Mouse (Mus musculus): ENCODE data around the gene Rpl37a. TPM values are rescaled to one million over a fixed set of nuclear protein-coding genes. Genes with fewer than 3 reads are reported as not detected.
A peak's percentile ranks its signal among the peaks of the same experiment; 100 is the strongest.

Gene Rpl37a
- polyA plus RNA-seq, 1 experiment from 2014 or later = 1,554 TPM

DNA sequence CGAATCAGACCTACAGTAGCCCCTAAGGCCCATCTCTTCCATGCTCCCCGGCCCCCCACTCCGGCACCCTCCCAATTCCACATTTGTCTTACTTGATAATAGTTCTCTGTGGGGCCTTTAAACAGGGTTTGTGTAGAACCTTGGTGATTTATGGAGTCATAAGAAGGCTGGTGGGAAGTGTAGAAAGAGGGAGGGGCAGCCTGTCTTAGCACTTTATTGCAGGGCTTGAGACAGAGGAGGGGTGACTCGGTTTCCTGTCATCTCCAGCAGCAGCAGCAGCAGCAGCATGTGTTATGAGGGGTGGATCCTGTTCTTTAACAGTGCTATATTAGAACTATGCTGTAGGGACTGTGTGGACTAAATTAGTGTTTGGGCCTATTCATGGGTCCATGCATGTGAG is 17.7 kb downstream of the Rpl37a start:
- 87% methylated on average over 4 of the region's 4 CpGs for WGBS
- Histone ChIP-seq H3K4me2 (ENCODE audit: low read length) (no peak overlapping the region), H3K9me3 (replicated peaks; ENCODE audit: control insufficient read depth, low read length) (no peaks in the 10 kb centered on the region), H3K9ac (ENCODE audit: low read length) (no peak overlapping the region), H3K27ac (ENCODE audit: low read depth, low read length) (no peak overlapping the region), H3K4me3 (ENCODE audit: low read depth, low read length) (no peak overlapping the region), H3K36me3 (ENCODE audit: control insufficient read depth, insufficient read depth, low read length) (no peaks in the 10 kb centered on the region), H3K27me3 (replicated peaks; ENCODE audit: control insufficient read depth, insufficient read depth, low read length) (no peaks in the 10 kb centered on the region), H3K4me1 (ENCODE audit: control insufficient read depth, insufficient read depth, low read length) (no peaks in the 10 kb centered on the region)
- ATAC-seq (no peak), DNase-seq (ENCODE audit: low spot score) (no peak)

GRCm38 (mm10) chr1:72730126-72730525 is 19.0 kb downstream of the Rpl37a start:
- Histone ChIP-seq H3K4me3 (ENCODE audit: low read depth, low read length) (no peak overlapping the region), H3K36me3 (ENCODE audit: control insufficient read depth, insufficient read depth, low read length) (no peaks in the 10 kb centered on the region), H3K27ac (ENCODE audit: low read depth, low read length) (no peak overlapping the region), H3K4me2 (ENCODE audit: low read length) (no peak overlapping the region), H3K9ac (ENCODE audit: low read length) (no peak overlapping the region), H3K27me3 (replicated peaks; ENCODE audit: control insufficient read depth, insufficient read depth, low read length) (no peaks in the 10 kb centered on the region), H3K4me1 (ENCODE audit: control insufficient read depth, insufficient read depth, low read length) (no peaks in the 10 kb centered on the region), H3K9me3 (replicated peaks; ENCODE audit: control insufficient read depth, low read length) (no peaks in the 10 kb centered on the region)
- DNase-seq (ENCODE audit: low spot score) (no peak), ATAC-seq (no peak)
- 79% methylated on average over 10 of the region's 10 CpGs for WGBS

DNA sequence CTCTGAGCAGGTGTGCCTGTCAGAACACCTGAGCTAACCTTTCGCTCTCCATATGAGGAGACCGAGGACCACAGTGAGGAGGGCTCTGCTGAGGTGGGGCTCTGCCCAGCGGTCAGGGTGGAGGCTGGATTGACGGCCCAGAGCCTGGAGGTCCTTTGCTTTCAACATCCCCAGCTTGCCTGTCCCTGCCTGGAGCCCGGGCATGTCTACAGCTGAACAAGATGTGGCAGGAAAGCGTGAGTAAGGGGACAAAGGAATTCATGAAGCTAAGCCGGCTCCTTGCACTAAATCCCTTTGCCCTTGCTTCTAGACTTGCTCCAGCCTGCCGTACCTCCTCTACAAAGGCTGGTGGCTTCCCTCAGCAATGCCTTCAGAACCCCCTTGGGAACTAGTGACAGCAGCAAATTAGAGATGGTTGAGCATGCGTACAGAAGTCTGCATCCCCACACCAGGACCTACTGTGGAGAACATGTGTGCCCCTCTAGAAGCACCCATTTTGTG is 22.2 kb downstream of the Rpl37a start:
- Histone ChIP-seq H3K27ac (ENCODE audit: low read depth, low read length) (no peak overlapping the region), H3K4me1 (ENCODE audit: control insufficient read depth, insufficient read depth, low read length) (no peaks in the 10 kb centered on the region), H3K9ac (ENCODE audit: low read length) (no peak overlapping the region), H3K27me3 (replicated peaks; ENCODE audit: control insufficient read depth, insufficient read depth, low read length) (no peaks in the 10 kb centered on the region), H3K4me2 (ENCODE audit: low read length) (no peak overlapping the region), H3K4me3 (ENCODE audit: low read depth, low read length) (no peak overlapping the region), H3K36me3 (ENCODE audit: control insufficient read depth, insufficient read depth, low read length) (no peaks in the 10 kb centered on the region), H3K9me3 (replicated peaks; ENCODE audit: control insufficient read depth, low read length) (no peaks in the 10 kb centered on the region)
- DNase-seq (ENCODE audit: low spot score) = no peak
- 82% methylated on average over 9 of the region's 9 CpGs for WGBS
- no peak for ATAC-seq

DNA sequence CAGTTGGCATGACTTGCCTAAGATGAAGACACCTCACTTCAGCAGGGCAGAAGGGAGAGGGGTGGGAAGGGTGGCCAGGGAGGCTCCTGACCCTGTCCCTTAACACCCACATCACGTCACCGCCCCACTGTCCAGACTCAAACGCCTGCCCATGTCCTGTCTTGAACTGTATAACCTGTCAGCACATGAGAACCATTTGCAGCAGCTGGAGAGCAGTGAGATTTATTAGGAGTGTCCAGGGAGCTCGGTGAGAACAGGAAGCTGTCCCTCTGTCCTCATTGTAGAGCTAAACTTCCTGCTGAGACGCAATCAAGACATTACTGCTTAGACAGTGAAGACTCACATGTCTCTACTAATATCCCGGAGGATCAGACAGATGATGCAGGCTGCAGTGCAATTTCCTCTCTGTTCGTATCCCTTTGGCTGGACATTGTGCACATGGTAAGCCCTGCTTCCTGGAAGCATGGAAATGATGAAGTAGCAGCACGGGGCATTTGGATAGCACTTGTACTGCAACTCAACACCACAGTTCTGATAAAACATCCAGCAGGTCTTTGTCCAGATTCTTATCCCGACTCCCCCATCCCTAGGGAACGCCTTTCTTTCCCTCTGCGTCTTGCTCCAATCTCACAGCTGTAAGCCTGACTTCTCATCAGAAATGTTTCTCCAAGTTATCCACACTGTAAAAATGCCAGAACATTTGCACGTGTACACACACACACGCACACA is 25.5 kb downstream of the Rpl37a start:
- Histone ChIP-seq H3K9me3 (replicated peaks; ENCODE audit: control insufficient read depth, low read length) (no peaks in the 10 kb centered on the region), H3K27me3 (replicated peaks; ENCODE audit: control insufficient read depth, insufficient read depth, low read length) (no peaks in the 10 kb centered on the region), H3K9ac (ENCODE audit: low read length) (no peak overlapping the region), H3K4me3 (ENCODE audit: low read depth, low read length) (no peak overlapping the region), H3K36me3 (ENCODE audit: control insufficient read depth, insufficient read depth, low read length) (no peaks in the 10 kb centered on the region), H3K27ac (ENCODE audit: low read depth, low read length) (no peak overlapping the region), H3K4me1 (ENCODE audit: control insufficient read depth, insufficient read depth, low read length) (peaks cover 12% of the 10 kb centered on the region), H3K4me2 (ENCODE audit: low read length) (no peak overlapping the region)
- ATAC-seq (no peak), DNase-seq (ENCODE audit: low spot score) (no peak)
- 74% methylated on average over 13 of the region's 13 CpGs for WGBS

DNA sequence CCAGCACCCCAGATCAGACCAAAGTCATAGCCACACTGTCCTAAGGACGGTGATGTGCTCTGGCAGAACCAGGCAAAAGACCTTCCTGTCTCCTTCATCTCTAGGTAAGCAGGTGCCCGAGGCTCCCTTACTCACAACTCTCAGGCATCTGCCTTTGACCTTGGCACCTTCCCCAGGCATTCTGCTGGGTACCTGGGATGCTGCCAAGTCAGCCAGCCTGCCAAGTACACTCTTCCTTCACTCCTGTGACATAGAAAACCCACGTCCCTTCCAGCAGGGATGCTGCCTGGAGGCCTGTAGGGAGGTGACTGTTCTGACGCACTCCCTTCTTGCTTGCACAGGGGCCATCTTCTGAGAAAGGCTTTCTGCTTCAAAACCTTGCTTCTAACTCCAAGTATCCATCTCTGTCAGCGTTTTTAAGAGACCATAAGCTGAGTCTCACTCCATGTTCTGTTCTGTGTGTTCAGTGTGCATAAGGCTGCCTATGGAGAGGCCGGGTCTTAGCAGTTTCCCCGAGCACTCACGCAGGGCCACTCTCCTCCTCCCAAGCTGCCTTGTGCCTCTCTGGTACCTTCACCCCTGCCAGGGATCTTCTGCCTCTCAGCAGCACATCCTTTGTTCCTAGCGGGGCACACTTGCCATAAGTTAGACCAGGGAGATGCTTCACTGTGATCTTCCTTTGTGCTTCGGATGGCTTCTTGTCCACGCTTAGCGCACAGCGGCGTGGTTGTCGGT is 28.0 kb downstream of the Rpl37a start:
- no peaks in the 10 kb centered on the region for H3K36me3 ChIP-seq (ENCODE audit: control insufficient read depth, insufficient read depth, low read length)
- H3K4me2 ChIP-seq (ENCODE audit: low read length) = no peak overlapping the region
- DNase-seq (ENCODE audit: low spot score) (peak; percentile 58), ATAC-seq (peak; percentile 75)
- H3K4me3 ChIP-seq (ENCODE audit: low read depth, low read length) = no peak overlapping the region
- H3K9me3 ChIP-seq (replicated peaks; ENCODE audit: control insufficient read depth, low read length) = no peaks in the 10 kb centered on the region
- H3K9ac ChIP-seq (ENCODE audit: low read length) = no peak overlapping the region
- H3K27ac ChIP-seq (ENCODE audit: low read depth, low read length) = peak overlapping the region; percentile 49
- WGBS = 45% methylated on average over 15 of the region's 15 CpGs
- H3K4me1 ChIP-seq (ENCODE audit: control insufficient read depth, insufficient read depth, low read length) = peaks cover 12% of the 10 kb centered on the region
- no peaks in the 10 kb centered on the region for H3K27me3 ChIP-seq (replicated peaks; ENCODE audit: control insufficient read depth, insufficient read depth, low read length)

- peaks cover 12% of the 10 kb centered on the region for H3K4me1 ChIP-seq (ENCODE audit: control insufficient read depth, insufficient read depth, low read length)
- peak overlapping the region; percentile 49 for H3K27ac ChIP-seq (ENCODE audit: low read depth, low read length)
- 18% methylated on average over 10 of the region's 10 CpGs for WGBS
- H3K27me3 ChIP-seq (replicated peaks; ENCODE audit: control insufficient read depth, insufficient read depth, low read length) = no peaks in the 10 kb centered on the region
- ATAC-seq (peak; percentile 88), DNase-seq (ENCODE audit: low spot score) (peak; percentile 79)
- no peak overlapping the region for H3K4me3 ChIP-seq (ENCODE audit: low read depth, low read length)
- no peak overlapping the region for H3K9ac ChIP-seq (ENCODE audit: low read length)
- H3K9me3 ChIP-seq (replicated peaks; ENCODE audit: control insufficient read depth, low read length) = no peaks in the 10 kb centered on the region
- no peaks in the 10 kb centered on the region for H3K36me3 ChIP-seq (ENCODE audit: control insufficient read depth, insufficient read depth, low read length)
- H3K4me2 ChIP-seq (ENCODE audit: low read length) = no peak overlapping the region
Measured at GRCm38 (mm10) chr1:72739681-72740063, 28.6 kb downstream of the Rpl37a start.

- WGBS = 93% methylated on average over 5 of the region's 5 CpGs
- Histone ChIP-seq H3K9ac (ENCODE audit: low read length) (no peak overlapping the region), H3K9me3 (replicated peaks; ENCODE audit: control insufficient read depth, low read length) (no peaks in the 10 kb centered on the region), H3K27me3 (replicated peaks; ENCODE audit: control insufficient read depth, insufficient read depth, low read length) (no peaks in the 10 kb centered on the region), H3K27ac (ENCODE audit: low read depth, low read length) (no peak overlapping the region), H3K4me2 (ENCODE audit: low read length) (no peak overlapping the region), H3K4me1 (ENCODE audit: control insufficient read depth, insufficient read depth, low read length) (peaks cover 12% of the 10 kb centered on the region), H3K4me3 (ENCODE audit: low read depth, low read length) (no peak overlapping the region), H3K36me3 (ENCODE audit: control insufficient read depth, insufficient read depth, low read length) (no peaks in the 10 kb centered on the region)
- ATAC-seq (no peak), DNase-seq (ENCODE audit: low spot score) (no peak)
Measured at GRCm38 (mm10) chr1:72741406-72741805, 30.3 kb downstream of the Rpl37a start.

- H3K9me3 ChIP-seq (replicated peaks; ENCODE audit: control insufficient read depth, low read length) = no peaks in the 10 kb centered on the region
- no peak overlapping the region for H3K4me2 ChIP-seq (ENCODE audit: low read length)
- H3K9ac ChIP-seq (ENCODE audit: low read length) = no peak overlapping the region
- no peaks in the 10 kb centered on the region for H3K27me3 ChIP-seq (replicated peaks; ENCODE audit: control insufficient read depth, insufficient read depth, low read length)
- ATAC-seq = no peak
- DNase-seq (ENCODE audit: low spot score) = no peak
- 90% methylated on average over 8 of the region's 8 CpGs for WGBS
- no peak overlapping the region for H3K27ac ChIP-seq (ENCODE audit: low read depth, low read length)
- no peak overlapping the region for H3K4me3 ChIP-seq (ENCODE audit: low read depth, low read length)
- no peaks in the 10 kb centered on the region for H3K36me3 ChIP-seq (ENCODE audit: control insufficient read depth, insufficient read depth, low read length)
- peaks cover 3% of the 10 kb centered on the region; the same call in 1 of the 2 replicates for H3K4me1 ChIP-seq (ENCODE audit: control insufficient read depth, insufficient read depth, low read length)
Measured at GRCm38 (mm10) chr1:72744816-72745506, 33.9 kb downstream of the Rpl37a start.
